In genomic region chr14:101504473-101505200, GRCm38 (mm10) we compare ENCODE assay signal across 27 mouse cellular contexts.
DNase-seq lines count a peak whose midpoint lies in the region; ATAC-seq lines count a peak whose summit lies in the region.
"Had no signal": no experiment of that assay in that cellular context is flagged by ENCODE, and none has a peak within 500 bp of the region (broad histone marks: within the 10 kb centered on the region; RNA-seq: fewer than 3 reads in every experiment).

No protein-coding gene starts in this region.

- H3K36me3 ChIP-seq in intestine, embryonic 14.5 days (ENCODE audit: control insufficient read depth, insufficient read depth, low read length): no peaks in the 10 kb centered on the region
- no peaks in the 10 kb centered on the region for H3K36me3 ChIP-seq in intestine, embryonic 16.5 days (ENCODE audit: control insufficient read depth, insufficient read depth, low read length)
- H3K36me3 ChIP-seq: embryonic facial prominence, embryonic 13.5 days; forebrain, embryonic 12.5 days; G1E; hindbrain, embryonic 13.5 days; intestine, embryonic 15.5 days; midbrain, embryonic 15.5 days; neural tube, embryonic 13.5 days had no signal

- no peaks in the 10 kb centered on the region for H3K27me3 ChIP-seq in intestine, embryonic 14.5 days (replicated peaks; ENCODE audit: control insufficient read depth, insufficient read depth, low read length)
- no peaks in the 10 kb centered on the region for H3K27me3 ChIP-seq in intestine, embryonic 16.5 days (replicated peaks; ENCODE audit: control insufficient read depth, insufficient read depth, low read length)
- H3K27me3 ChIP-seq: embryonic facial prominence, embryonic 13.5 days; forebrain, embryonic 12.5 days; hindbrain, embryonic 13.5 days; intestine, embryonic 15.5 days; megakaryocyte, embryonic 14.5 days; midbrain, embryonic 15.5 days; neural tube, embryonic 13.5 days; Patski had no signal

- no peak overlapping the region for H3K27ac ChIP-seq in intestine, embryonic 14.5 days (ENCODE audit: low read depth)
- no peak overlapping the region for H3K27ac ChIP-seq in intestine, embryonic 16.5 days (ENCODE audit: low read length)
- H3K27ac ChIP-seq: embryonic facial prominence, embryonic 13.5 days; forebrain, embryonic 12.5 days; hindbrain, embryonic 13.5 days; intestine, embryonic 15.5 days; midbrain, embryonic 15.5 days; neural tube, embryonic 13.5 days had no signal

- 89% methylated on average over 13 of the region's 13 CpGs for WGBS in intestine, embryonic 14.5 days
- WGBS in intestine, embryonic 16.5 days: 91% methylated on average over 13 of the region's 13 CpGs

- no peaks in the 10 kb centered on the region for H3K9me3 ChIP-seq in intestine, embryonic 14.5 days (ENCODE audit: control insufficient read depth, low read length)
- no peaks in the 10 kb centered on the region for H3K9me3 ChIP-seq in intestine, embryonic 16.5 days (ENCODE audit: control insufficient read depth, low read length)
- H3K9me3 ChIP-seq: embryonic facial prominence, embryonic 13.5 days; forebrain, embryonic 12.5 days; hindbrain, embryonic 13.5 days; intestine, embryonic 15.5 days; midbrain, embryonic 15.5 days; neural tube, embryonic 13.5 days had no signal

- peak; percentile 7 for DNase-seq in intestine, embryonic 14.5 days (ENCODE audit: low spot score)
- DNase-seq in T-cell, adult 2 months (ENCODE audit: low spot score): peak; percentile 36
- DNase-seq in thymus, postnatal 4 days: peak; percentile 47
- DNase-seq in gastrocnemius, postnatal 4 days (ENCODE audit: low spot score in 2 of 2): no peak
- DNase-seq in kidney, postnatal 36 days: no peak
- DNase-seq: adrenal gland, postnatal 10 days; cerebellum, adult 2 months; cerebellum, postnatal 25 days; embryo, embryonic 11 days; gastrocnemius, postnatal 25 days; layer of hippocampus, adult 9-11 months; lung, postnatal 10 days; retina, postnatal 1 day; right cerebral cortex, postnatal 25 days; spleen, adult 18-20 months had no signal

- H3K4me3 ChIP-seq in intestine, embryonic 14.5 days (ENCODE audit: low read depth, low read length): no peak overlapping the region
- no peak overlapping the region for H3K4me3 ChIP-seq in intestine, embryonic 16.5 days (ENCODE audit: low read length)
- H3K4me3 ChIP-seq: embryonic facial prominence, embryonic 13.5 days; erythroblast, embryonic 14.5 days; forebrain, embryonic 12.5 days; hindbrain, embryonic 13.5 days; intestine, embryonic 15.5 days; megakaryocyte, embryonic 14.5 days; midbrain, embryonic 15.5 days; neural tube, embryonic 13.5 days had no signal

- H3K4me1 ChIP-seq in intestine, embryonic 14.5 days (replicated peaks; ENCODE audit: control insufficient read depth, insufficient read depth, low read length): no peaks in the 10 kb centered on the region
- 0 out of 2 replicates have a peak, but pooled peaks cover 2% of the 10 kb centered on the region for H3K4me1 ChIP-seq in intestine, embryonic 16.5 days (ENCODE audit: control insufficient read depth, insufficient read depth, low read length)
- H3K4me1 ChIP-seq: embryonic facial prominence, embryonic 13.5 days; hindbrain, embryonic 13.5 days; intestine, embryonic 15.5 days; midbrain, embryonic 15.5 days; neural tube, embryonic 13.5 days had no signal

- no peak overlapping the region for H3K4me2 ChIP-seq in intestine, embryonic 14.5 days (ENCODE audit: low read length)
- H3K4me2 ChIP-seq in intestine, embryonic 16.5 days (ENCODE audit: low read depth, low read length): no peak overlapping the region
- H3K4me2 ChIP-seq: embryonic facial prominence, embryonic 13.5 days; forebrain, embryonic 12.5 days; hindbrain, embryonic 13.5 days; intestine, embryonic 15.5 days; midbrain, embryonic 15.5 days; neural tube, embryonic 13.5 days had no signal

- ATAC-seq in intestine, embryonic 14.5 days (replicated peaks; ENCODE audit: low FRiP score, low TSS enrichment, low read depth): no peak
- no peak for ATAC-seq in intestine, embryonic 16.5 days
- 0 out of 2 replicates have a peak, but pooled peaks have one; percentile 30 for ATAC-seq in megakaryocyte, adult 5-6 weeks (ENCODE audit: poor library complexity, severe bottlenecking)
- ATAC-seq: intestine, embryonic 15.5 days; midbrain, embryonic 15.5 days; Patski had no signal

- no peak overlapping the region for H3K9ac ChIP-seq in intestine, embryonic 14.5 days (ENCODE audit: low read length)
- H3K9ac ChIP-seq in intestine, embryonic 16.5 days (ENCODE audit: low read depth, low read length): no peak overlapping the region
- H3K9ac ChIP-seq: embryonic facial prominence, embryonic 13.5 days; forebrain, embryonic 12.5 days; hindbrain, embryonic 13.5 days; intestine, embryonic 15.5 days; midbrain, embryonic 15.5 days; neural tube, embryonic 13.5 days had no signal

Comparison
In these comparisons a context has a peak if more than half of its experiments do, and no peak if none do; other contexts are left out.
1. DNase-seq: peak in intestine, embryonic 14.5 days (single experiment), T-cell, adult 2 months (single experiment) and thymus, postnatal 4 days (single experiment); none in gastrocnemius, postnatal 4 days (0 of 2) and kidney, postnatal 36 days (0 of 2).